Mouse (Mus musculus) adrenal gland, postnatal 14 days (tissue): ENCODE measurements at regions not wholly inside any gene's neighbourhood (a gene's known extent, or its start where the extent isn't known, plus 50 kb on each side); places are given as distances from the start of the nearest gene placed in this dataset.
A peak's percentile ranks its signal among the peaks of the same experiment; 100 is the strongest.

ENCODE experiments used
- DNase-seq: peaks from one replicate; pipeline ENCODE4 v3.0.0; 2021; ENCODE audit warnings: mixed read lengths

- no peak for DNase-seq
These were observed 324.0 kb upstream of the Nfe2l3 start for GRCm38 (mm10) chr6:51108336-51108956.

- no peak for DNase-seq
These were observed 321.9 kb upstream of the Nfe2l3 start for GRCm38 (mm10) chr6:51110596-51110995.

DNA sequence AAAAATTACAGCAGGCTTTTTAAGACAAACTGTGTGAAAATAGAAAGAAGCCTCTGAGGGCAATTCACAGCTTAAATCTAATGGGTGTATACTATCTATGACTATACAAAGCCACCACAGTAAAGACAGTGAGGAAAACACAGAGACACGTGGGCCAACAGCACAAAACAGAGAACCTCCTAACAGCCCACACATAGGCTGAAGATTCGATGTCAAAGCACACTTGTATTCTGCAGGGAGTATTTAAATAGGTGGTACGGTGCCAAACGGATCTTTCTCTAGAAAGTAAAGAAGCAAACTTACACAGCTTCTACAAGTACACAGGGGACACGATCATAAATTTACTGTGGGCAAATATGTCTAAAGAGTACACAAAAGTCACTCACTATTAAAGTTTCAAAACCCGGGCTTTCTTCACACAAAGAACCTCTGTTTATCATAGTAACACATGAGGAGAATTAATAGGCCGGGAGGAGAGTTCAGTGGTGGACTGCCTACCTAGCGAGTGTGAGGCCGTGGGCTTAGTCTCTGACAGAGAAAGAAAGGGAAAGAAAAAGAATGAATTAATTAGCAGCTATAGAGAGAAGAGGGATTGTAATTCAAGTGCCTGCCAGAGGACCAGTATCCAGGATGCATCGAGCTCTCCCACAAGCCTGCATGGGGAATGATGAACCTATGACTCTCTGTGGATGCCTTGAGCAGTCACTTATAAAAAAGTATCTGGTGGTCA is 317.7 kb upstream of the Nfe2l3 start:
- DNase-seq, result no peak

DNA sequence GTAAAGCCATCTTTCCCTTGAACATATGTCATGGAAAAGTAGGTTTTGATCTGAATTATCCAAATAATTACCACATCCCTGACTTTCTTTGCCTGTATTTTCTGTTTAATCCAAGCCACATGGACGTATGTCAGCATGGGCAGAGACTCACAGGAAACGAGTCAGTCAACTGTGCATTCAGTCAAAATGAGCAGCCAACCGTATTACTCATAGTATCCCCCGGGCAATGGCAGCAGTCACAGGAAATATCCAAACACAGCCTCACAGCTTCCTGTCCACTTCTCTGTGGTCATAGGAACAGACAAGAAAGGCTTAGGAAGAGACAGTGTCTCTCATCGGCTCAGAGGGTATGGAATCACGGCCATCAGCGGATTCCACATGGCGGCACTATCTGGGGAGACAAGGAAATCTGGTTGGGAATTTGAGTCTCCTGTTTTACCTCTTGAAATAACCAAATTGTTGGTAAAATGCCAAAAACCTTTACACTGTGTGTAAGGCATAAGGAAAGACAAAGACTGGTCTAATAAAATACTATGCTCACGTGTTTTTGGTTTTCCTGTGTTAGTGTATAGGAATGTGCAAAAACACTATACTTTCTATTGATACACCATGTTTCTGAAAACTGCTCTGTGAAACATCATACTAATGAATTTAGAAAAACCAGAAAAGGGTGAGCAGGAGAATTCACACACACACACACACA is 313.5 kb upstream of the Nfe2l3 start:
- no peak for DNase-seq

- peak; percentile 40 for DNase-seq
These were observed 312.7 kb upstream of the Nfe2l3 start for GRCm38 (mm10) chr6:51119691-51120302.

GRCm38 (mm10) chr6:51122941-51123340 is 309.5 kb upstream of the Nfe2l3 start:
- DNase-seq, result peak; percentile 38

GRCm38 (mm10) chr6:51127851-51128250 is 304.6 kb upstream of the Nfe2l3 start:
- DNase-seq, result no peak

DNA sequence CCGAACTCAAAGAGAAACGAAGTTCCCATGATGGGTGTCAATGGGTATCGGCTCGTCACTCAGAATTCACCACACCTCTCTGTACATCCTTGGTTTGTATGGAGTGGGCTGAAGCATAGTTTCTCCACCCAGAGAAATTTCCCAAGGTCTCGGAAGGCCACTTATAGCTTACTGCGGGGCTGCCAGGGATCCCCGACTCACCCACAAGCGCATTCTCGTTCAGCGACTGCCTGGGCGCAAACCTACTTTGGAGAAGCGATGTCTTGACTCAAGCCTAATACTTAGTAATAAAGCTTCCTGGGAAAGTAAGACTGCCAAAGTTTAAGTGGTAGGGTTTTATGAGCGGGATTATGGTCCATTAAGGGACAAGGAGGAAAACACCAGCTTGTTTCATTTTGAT is 303.4 kb upstream of the Nfe2l3 start:
- DNase-seq, result no peak

GRCm38 (mm10) chr6:51129591-51129990 is 302.9 kb upstream of the Nfe2l3 start:
- peak; percentile 45 for DNase-seq

DNA sequence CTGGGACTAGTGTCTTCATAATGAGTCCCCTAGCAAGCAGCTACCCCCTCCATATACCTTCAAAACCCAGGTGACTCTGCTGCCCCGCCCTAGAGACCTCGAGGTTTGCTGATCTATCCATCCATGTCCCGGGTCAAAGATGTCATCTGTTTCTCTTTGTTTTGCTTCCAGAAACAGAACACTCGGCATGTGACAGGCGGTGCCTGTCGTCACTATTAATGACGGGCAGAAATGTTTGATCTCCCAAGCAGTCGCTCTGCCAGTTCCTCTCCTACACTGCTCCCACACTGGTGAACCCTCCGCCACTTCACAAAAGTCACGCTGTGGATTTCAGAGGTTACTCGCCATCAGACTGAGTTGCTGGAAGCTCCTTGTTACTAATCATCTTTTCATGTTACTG is 287.7 kb upstream of the Nfe2l3 start:
- no peak for DNase-seq

DNA sequence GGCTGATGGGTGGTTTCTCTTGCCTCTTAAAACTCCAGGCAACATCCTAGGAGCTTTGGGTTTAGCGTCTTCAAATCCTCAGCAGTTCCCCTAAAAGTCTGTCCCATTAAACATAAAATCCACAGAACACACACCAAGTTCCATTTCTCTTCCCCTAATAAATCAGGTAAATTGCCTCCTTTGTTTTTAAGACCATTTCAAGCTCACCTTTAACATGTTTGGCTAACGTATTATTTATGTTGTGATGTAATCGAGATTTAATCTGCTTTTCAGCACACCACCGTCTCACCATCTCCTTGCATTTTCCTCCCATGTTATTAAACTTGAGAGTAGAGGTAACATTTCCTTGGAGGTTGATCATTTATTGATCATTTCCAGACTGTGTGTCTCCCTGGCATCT is 286.6 kb upstream of the Nfe2l3 start:
- DNase-seq, result no peak

DNA sequence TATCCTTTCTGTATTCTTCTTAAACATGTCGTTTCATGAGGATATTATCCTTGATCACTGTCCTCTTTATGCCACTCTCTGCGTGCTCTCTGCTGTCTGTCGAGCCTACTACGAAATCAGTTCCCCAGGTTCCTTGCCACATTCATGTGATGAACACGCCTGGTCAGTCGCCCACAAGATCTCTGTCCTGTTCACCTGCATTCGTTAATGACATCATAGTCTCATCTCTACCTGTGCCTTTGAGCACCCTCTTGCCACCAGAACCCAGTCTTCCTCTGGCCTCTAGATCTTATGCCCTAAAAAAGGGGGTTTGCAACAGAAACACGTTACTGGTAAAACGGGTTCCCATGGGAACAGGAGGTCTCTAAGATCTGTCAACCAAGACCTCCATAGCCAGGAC is 283.6 kb upstream of the Nfe2l3 start:
- DNase-seq, result no peak

- no peak for DNase-seq
These were observed 282.4 kb upstream of the Nfe2l3 start for GRCm38 (mm10) chr6:51150066-51150465.

GRCm38 (mm10) chr6:51150486-51150885 is 282.0 kb upstream of the Nfe2l3 start:
- DNase-seq, result no peak

GRCm38 (mm10) chr6:51150916-51151315 is 281.6 kb upstream of the Nfe2l3 start:
- DNase-seq, result no peak

- DNase-seq, result peak; percentile 38
These were observed 275.6 kb upstream of the Nfe2l3 start for GRCm38 (mm10) chr6:51156836-51157370.

DNA sequence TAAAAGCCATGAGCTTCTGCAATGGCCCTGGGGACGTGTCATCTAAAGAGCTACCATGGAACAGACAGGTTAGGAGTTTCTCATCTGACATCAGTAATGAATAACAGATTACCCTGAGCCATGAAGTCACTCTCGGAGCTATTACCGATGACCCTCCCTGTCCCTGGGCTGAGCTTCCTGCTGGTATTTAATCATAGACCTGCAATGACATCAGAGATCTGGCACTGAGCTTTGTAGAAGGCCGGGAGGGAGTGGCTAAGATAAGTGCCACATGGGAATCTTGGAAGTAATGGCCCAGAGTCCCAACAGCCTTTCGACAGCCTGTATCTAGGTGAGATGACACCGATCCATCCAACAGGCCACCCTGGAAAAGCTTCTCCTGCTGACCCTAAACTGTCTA is 271.3 kb upstream of the Nfe2l3 start:
- peak; percentile 24 for DNase-seq

GRCm38 (mm10) chr6:51162208-51163082 is 270.0 kb upstream of the Nfe2l3 start:
- no peak for DNase-seq

DNA sequence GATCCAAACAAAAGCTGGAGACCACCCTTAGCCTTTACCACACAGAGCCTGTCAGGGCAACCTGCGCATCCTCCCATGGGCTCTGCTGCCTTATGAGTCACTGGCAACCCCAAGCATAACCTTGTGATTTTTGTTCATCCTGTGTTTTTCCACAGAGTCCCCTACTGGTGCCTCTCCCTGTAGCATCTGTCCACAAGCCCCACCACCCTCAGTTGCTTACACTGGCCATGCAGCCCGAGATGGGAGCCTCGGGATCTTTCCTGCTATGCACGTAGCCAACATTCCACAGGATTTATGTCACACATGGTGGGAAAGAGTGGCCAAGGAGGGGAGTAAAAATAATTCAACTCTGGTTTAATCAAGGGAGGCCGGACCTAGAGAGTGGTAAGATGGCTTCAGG is 269.2 kb upstream of the Nfe2l3 start:
- peak; percentile 9 for DNase-seq

GRCm38 (mm10) chr6:51163882-51164281 is 268.6 kb upstream of the Nfe2l3 start:
- no peak for DNase-seq

DNA sequence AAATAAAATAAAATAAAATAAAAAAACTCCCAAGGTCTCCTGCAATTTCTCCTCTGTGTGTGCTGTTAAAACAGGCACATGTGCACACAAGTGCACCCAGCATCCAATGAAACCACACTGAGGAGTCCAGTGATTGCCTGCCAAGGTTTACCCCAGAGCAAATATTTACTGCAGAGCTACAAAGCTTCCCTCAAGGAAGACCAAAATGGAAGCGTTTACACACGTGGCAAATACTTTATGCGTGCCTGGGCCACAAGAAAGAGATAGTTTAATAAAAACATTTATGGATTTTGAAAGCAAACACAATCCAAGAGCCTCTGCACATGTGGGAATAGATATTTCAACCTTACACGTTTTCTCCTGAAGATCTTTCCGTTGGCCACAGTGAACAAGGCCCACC is 265.4 kb upstream of the Nfe2l3 start:
- DNase-seq, result no peak

DNA sequence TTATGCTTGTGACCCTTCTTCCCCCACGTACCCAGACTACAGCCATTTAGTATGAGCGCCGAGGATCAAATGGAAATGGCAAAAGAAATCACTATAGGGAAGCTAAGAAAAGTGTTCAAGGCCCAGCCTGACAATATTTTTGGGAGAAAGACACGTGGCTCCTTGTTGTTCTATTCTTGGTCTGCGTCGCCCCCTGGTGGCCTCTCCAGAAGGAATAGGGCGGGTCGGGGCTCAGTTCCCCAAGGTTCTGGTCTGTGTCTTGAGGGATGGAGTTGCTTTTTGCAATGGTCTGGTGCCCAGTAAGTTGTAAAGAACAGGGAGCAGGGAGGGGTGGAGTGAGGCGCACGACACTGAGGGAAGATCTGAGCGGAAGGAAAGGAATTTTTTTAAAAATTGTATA is 264.4 kb upstream of the Nfe2l3 start:
- DNase-seq, result peak; percentile 87
